Mouse (Mus musculus): Measurements from ENCODE around the gene Stmnd1.

DNA sequence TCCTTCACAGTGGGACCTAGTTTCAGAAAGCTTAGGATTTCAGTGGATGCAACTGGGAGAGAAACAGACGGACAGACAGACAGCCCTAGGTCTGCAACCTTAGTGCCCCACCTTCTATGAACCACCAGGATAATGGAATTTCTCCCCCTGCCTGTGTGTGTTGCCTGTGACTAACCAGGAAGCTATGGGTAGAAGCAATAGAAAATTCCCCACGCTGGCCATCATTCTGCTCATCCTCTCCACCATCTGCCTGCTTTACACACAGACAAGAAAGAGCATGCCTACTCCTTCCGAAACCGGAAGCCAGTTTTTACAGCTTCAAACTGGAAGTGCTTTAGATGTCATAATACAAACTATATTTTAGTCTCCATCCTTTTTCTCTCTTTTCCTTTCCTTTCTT, 46.0 kb upstream of the Stmnd1 start:
- no peak for TF ChIP-seq CTCF (IDR thresholded peaks at IDR 0.05; ENCODE audit: borderline replicate concordance, insufficient read depth, low read depth, low read length)
- TF ChIP-seq POLR2A (IDR thresholded peaks at IDR 0.05; ENCODE audit: borderline replicate concordance, insufficient read depth, low read length), result no peak
